Mouse (Mus musculus): ENCODE measurements around the gene Alpk3. TPM values are rescaled to one million over a fixed set of nuclear protein-coding genes. Genes with fewer than 3 reads are reported as not detected.

The Alpk3 gene
- total and polyA plus RNA-seq, 3 experiments = under 0.01 to 0.03 TPM; not detected in 1

GRCm38 (mm10) chr7:81066714-81067113, 9.3 kb downstream of the Alpk3 start:
- no peaks in the 10 kb centered on the region for H3K79me2 ChIP-seq (ENCODE audit: control insufficient read depth, insufficient read depth, low read length, poor library complexity)
- H3K4me1 ChIP-seq (ENCODE audit: control insufficient read depth in 1 of 2, insufficient read depth in 2 of 2, low read length in 2 of 2) = no peaks in the 10 kb centered on the region
- H3K27me3 ChIP-seq (ENCODE audit: control insufficient read depth in 1 of 2, insufficient read depth in 2 of 2, low read length in 2 of 2) = peaks cover 8 to 14% of the 10 kb centered on the region in 2 experiments
- TF ChIP-seq MAZ (IDR thresholded peaks at IDR 0.05; ENCODE audit: low read depth, low read length) (no peak), USF2 (IDR thresholded peaks at IDR 0.05; ENCODE audit: borderline replicate concordance in 1 of 2, insufficient read depth in 1 of 2, low read depth in 1 of 2, low read length in 2 of 2) (no peak), MAFK (IDR thresholded peaks at IDR 0.05; ENCODE audit: borderline replicate concordance, low read depth, low read length) (no peak), ZMIZ1 (IDR thresholded peaks at IDR 0.05; ENCODE audit: low read depth, low read length) (no peak), USF1 (IDR thresholded peaks at IDR 0.05; ENCODE audit: low read depth, low read length) (no peak)
- H3K4me3 ChIP-seq (ENCODE audit: control insufficient read depth in 1 of 2, insufficient read depth in 1 of 2, low read depth in 2 of 2, low read length in 2 of 2) = no peak overlapping the region
- DNase-seq (ENCODE audit: low read depth, low spot score) = no peak
- H3K36me3 ChIP-seq (ENCODE audit: control insufficient read depth in 1 of 2, insufficient read depth in 2 of 2, low read length in 2 of 2) = no peaks in the 10 kb centered on the region
- no peak overlapping the region for H3K9ac ChIP-seq (ENCODE audit: control insufficient read depth, low read depth, low read length, poor library complexity, severe bottlenecking)
- no peaks in the 10 kb centered on the region for H3K9me3 ChIP-seq (replicated peaks; ENCODE audit: insufficient read depth, low read length)
- no peak overlapping the region for H3K27ac ChIP-seq (ENCODE audit: control insufficient read depth, low read depth, low read length)

DNA sequence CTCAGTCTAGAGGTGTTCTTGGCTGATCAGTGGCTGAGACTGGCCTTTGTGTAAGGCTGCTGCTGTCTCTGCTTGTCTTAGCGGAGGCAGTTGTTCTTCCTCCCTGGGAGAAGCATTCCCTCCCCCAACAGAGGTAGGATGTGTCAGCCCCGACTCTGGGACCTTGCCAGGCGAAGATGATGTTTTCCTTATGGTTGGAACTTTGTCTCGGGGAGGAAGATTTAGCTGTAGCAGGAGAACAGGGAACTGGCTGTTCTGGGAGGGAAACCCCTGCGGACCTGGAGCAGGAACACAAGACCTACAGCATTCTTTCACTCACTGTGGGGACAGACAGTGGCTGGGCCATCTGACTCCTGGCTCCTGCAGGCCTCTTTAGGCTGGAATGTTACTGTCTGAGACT, 15.1 kb downstream of the Alpk3 start:
- Histone ChIP-seq H3K4me1 (ENCODE audit: control insufficient read depth in 1 of 2, insufficient read depth in 2 of 2, low read length in 2 of 2) (peaks cover 2 to 3% of the 10 kb centered on the region in 2 experiments; a peak in 2 of 4 replicates), H3K27ac (ENCODE audit: control insufficient read depth, low read depth, low read length) (no peak overlapping the region), H3K9me3 (replicated peaks; ENCODE audit: insufficient read depth, low read length) (no peaks in the 10 kb centered on the region), H3K4me3 (ENCODE audit: control insufficient read depth in 1 of 2, insufficient read depth in 1 of 2, low read depth in 2 of 2, low read length in 2 of 2) (no peak overlapping the region), H3K36me3 (ENCODE audit: control insufficient read depth in 1 of 2, insufficient read depth in 2 of 2, low read length in 2 of 2) (no peaks in the 10 kb centered on the region), H3K9ac (ENCODE audit: control insufficient read depth, low read depth, low read length, poor library complexity, severe bottlenecking) (no peak overlapping the region), H3K79me2 (ENCODE audit: control insufficient read depth, insufficient read depth, low read length, poor library complexity) (no peaks in the 10 kb centered on the region), H3K27me3 (ENCODE audit: control insufficient read depth in 1 of 2, insufficient read depth in 2 of 2, low read length in 2 of 2) (peaks cover 8 to 18% of the 10 kb centered on the region in 2 experiments)
- TF ChIP-seq MAFK (IDR thresholded peaks at IDR 0.05; ENCODE audit: borderline replicate concordance, low read depth, low read length) (no peak), POLR2A (IDR thresholded peaks at IDR 0.05; ENCODE audit: control insufficient read depth in 1 of 2, insufficient read depth in 1 of 2, low read depth in 1 of 2, low read length in 2 of 2, poor library complexity in 1 of 2) (no peak), ZMIZ1 (IDR thresholded peaks at IDR 0.05; ENCODE audit: low read depth, low read length) (no peak), USF2 (IDR thresholded peaks at IDR 0.05; ENCODE audit: borderline replicate concordance in 1 of 2, insufficient read depth in 1 of 2, low read depth in 1 of 2, low read length in 2 of 2) (no peak), TAL1 (IDR thresholded peaks at IDR 0.05; ENCODE audit: low read length) (no peak), BHLHE40 (IDR thresholded peaks at IDR 0.05; ENCODE audit: borderline replicate concordance, low read depth, low read length) (no peak), ETS1 (IDR thresholded peaks at IDR 0.05; ENCODE audit: low read depth, low read length) (no peak), UBTF (IDR thresholded peaks at IDR 0.05; ENCODE audit: borderline replicate concordance, insufficient read depth, low read depth, low read length) (no peak), MAZ (IDR thresholded peaks at IDR 0.05; ENCODE audit: low read depth, low read length) (no peak), HCFC1 (IDR thresholded peaks at IDR 0.05; ENCODE audit: low read depth, low read length) (no peak), MXI1 (IDR thresholded peaks at IDR 0.05; ENCODE audit: low read depth, low read length) (no peak), SIN3A (IDR thresholded peaks at IDR 0.05; ENCODE audit: low read length) (no peak), TBP (IDR thresholded peaks at IDR 0.05; ENCODE audit: low read depth, low read length) (no peak), NELFE (IDR thresholded peaks at IDR 0.05; ENCODE audit: low read depth, low read length) (no peak)
- DNase-seq (ENCODE audit: low read depth, low spot score) = no peak

Measured in MEL (cell line).